Mouse (Mus musculus) liver, embryonic 12.5 days (tissue): ENCODE results near the gene Prdm11. TPM values are rescaled to one million over a fixed set of nuclear protein-coding genes. Genes with fewer than 3 reads are reported as not detected.

Source experiments
- ATAC-seq: fragments of 200-750 bp; cut with Nextera tagmentation; 2 replicates; pipeline ENCODE4 v1.8.0; 2017; ENCODE audit warnings: moderate number of reproducible peaks, mild to moderate bottlenecking, moderate library complexity
- H3K27ac ChIP-seq: fragments of 300-500 bp; sonication (generic); 2 replicates; pipeline ENCODE4 v1.5.1; 2016; ENCODE audit warnings: mild to moderate bottlenecking
- H3K27me3 ChIP-seq: fragments of 300-500 bp; sonication (generic); replicated peaks from 2 replicates; pipeline ENCODE4 v1.6.1; 2016; ENCODE audit warnings: mild to moderate bottlenecking, moderate library complexity
- H3K36me3 ChIP-seq: fragments of 300-500 bp; sonication (generic); 2 replicates; pipeline ENCODE4 v1.6.1; 2016; ENCODE audit warnings: mild to moderate bottlenecking, moderate library complexity
- H3K4me1 ChIP-seq: fragments of 300-500 bp; sonication (generic); 2 replicates; pipeline ENCODE4 v1.6.1; 2016
- H3K4me2 ChIP-seq: fragments of 300-500 bp; sonication (generic); 2 replicates; pipeline ENCODE4 v1.6.1; 2016; ENCODE audit warnings: mild to moderate bottlenecking, moderate library complexity
- H3K4me3 ChIP-seq: fragments of 300-500 bp; sonication (generic); 2 replicates; pipeline ENCODE4 v1.5.1; 2016; ENCODE audit warnings: mild to moderate bottlenecking, moderate library complexity
- H3K9ac ChIP-seq: fragments of 300-500 bp; sonication (generic); 2 replicates; pipeline ENCODE4 v1.6.1; 2016; ENCODE audit warnings: mild to moderate bottlenecking, moderate library complexity
- H3K9me3 ChIP-seq: fragments of 300-500 bp; sonication (generic); replicated peaks from 2 replicates; pipeline ENCODE4 v1.6.1; 2016; ENCODE audit warnings: mild to moderate bottlenecking, moderate library complexity
- WGBS: fragments of 180-500 bp; shearing (Covaris S2); methylation state at CpG from one replicate; pipeline ENCODE4 v1.1.7; 2016; ENCODE audit not compliant: insufficient replicate concordance; 5-methylcytosine and 5-hydroxymethylcytosine counted together
- polyA plus RNA-seq: library from polyadenylated mRNA; unstranded; fragments of >200 nt; fragmentation: Nextera tagmentation; extraction: Ambion mirVana; gene quantifications from 2 replicates; pipeline ENCODE4 v1.2.1, GENCODE M21; 2016

Gene Prdm11
- polyA plus RNA-seq, 1 experiment from 2014 or later = 9.2 TPM

DNA sequence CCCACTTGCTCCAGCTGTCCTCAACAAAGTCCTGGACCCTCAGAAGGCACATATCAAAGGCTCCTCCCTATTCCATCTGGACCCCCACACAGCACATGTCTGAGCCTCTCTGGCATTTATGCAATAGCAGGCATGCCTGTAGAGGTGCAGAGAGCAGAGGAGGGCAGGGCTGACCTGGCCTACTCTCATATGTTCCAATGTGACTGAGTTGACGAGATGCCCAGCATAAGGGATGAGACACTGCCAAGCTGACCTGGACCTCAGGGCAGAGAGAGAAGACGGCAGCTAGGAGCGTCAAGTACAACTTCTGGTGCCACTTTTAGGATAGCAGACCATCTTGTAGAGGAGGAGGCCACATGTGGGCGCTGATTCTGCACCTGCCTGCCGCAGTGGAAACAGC, 54.0 kb downstream of the Prdm11 start:
- Histone ChIP-seq H3K36me3 (peaks cover 80% of the 10 kb centered on the region), H3K4me3 (no peak overlapping the region), H3K27ac (no peak overlapping the region), H3K9me3 (no peaks in the 10 kb centered on the region), H3K4me1 (peaks cover 32% of the 10 kb centered on the region), H3K4me2 (no peak overlapping the region), H3K27me3 (no peaks in the 10 kb centered on the region), H3K9ac (no peak overlapping the region)
- 91% methylated on average over 5 of the region's 5 CpGs for WGBS
- ATAC-seq = no peak

DNA sequence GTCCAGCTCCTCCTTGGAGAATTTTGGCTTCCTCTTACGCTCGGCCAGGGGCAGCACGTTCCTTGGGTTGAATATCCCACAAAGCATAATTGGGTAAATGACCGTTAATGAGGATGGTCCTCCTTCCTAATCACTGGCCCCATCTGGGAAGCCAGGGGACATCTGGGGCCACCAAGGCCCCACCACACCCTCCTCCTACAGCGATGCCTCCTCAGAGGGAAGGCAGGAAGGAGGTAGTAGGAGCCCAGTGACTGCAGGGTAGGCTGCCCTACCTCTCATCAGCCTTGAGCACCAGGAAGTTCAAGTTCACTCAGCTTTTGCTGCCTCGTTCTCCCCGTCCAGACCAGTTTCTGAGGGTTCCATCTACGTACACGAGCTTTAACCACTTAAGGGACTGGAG, 56.4 kb downstream of the Prdm11 start:
- Histone ChIP-seq H3K4me3 (no peak overlapping the region), H3K4me1 (peaks cover 56% of the 10 kb centered on the region), H3K9ac (no peak overlapping the region), H3K27me3 (no peaks in the 10 kb centered on the region), H3K4me2 (no peak overlapping the region), H3K27ac (no peak overlapping the region), H3K9me3 (no peaks in the 10 kb centered on the region), H3K36me3 (peaks cover 86% of the 10 kb centered on the region)
- no peak for ATAC-seq
- WGBS = 64% methylated on average over 9 of the region's 9 CpGs

DNA sequence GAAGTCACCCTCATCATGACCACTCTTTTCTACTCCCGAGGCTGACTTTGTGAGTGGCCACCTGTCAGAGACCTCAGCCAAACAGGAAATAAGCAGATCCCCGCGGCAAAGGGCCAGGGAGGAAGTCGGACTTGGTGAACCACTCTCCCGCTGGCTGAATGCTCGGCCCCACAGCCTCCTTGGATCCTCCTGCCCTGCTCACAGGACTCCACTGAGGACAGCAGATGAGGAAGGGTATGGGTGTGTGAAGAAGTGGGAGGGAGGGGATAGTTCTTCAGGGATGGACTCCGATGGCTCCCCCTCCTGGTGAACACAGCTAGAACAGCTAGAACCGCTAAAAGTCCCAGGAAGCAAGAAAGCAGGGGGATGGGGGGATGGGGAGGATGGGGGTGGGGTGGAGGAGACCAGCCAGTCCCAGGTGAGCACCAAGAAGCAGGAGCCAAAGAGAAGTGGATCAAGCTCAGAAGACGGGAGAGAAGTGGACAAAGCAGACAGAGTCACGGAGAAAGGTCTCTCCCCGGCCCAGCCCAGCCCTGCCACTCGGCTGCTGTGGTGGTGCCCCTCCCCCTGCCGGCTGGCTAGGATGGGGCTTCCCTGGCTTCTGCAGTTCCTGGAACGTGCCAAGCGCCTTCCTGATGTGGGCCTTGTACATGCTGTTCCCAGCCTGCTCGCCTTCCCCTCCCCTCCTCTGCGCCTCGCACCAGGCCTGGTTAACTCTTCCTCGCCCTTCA, 57.9 kb downstream of the Prdm11 start:
- Histone ChIP-seq H3K9ac (no peak overlapping the region), H3K4me1 (peaks cover 71% of the 10 kb centered on the region), H3K9me3 (no peaks in the 10 kb centered on the region), H3K27me3 (no peaks in the 10 kb centered on the region), H3K27ac (no peak overlapping the region), H3K36me3 (peaks cover 77% of the 10 kb centered on the region), H3K4me3 (no peak overlapping the region; the same call in 1 of the 2 replicates), H3K4me2 (peak overlapping the region; percentile 32)
- WGBS = 22% methylated on average over 18 of the region's 19 CpGs
- ATAC-seq = 0 out of 2 replicates have a peak, but pooled peaks have one; percentile 51

DNA sequence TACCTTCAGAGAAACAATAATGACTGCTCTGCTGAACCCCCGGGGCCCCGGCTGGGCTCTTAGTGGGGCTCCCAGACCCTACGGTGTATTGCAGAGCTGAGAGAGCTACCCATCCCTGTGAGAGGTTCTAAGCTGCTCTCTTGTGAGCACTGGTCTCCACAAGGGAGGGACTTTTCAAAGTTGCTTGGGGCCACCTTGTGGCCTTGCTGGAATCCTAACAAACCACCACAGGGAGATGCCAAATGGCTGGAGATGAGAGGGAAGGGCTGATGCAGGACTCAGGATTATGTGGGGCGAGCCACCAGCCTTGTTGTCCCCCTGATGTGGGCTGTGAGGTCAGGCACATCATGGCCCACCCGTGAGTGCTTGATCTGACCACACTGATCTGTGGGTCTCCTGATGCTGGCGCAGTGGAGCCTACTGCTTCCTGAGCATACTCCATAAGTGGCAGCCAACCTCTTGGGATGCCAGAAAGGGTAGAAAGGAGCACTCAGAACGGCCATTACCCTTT, 58.8 kb downstream of the Prdm11 start:
- Histone ChIP-seq H3K36me3 (peaks cover 68% of the 10 kb centered on the region), H3K4me2 (peak overlapping the region; percentile 32; the same call in 1 of the 2 replicates), H3K4me1 (peaks cover 80% of the 10 kb centered on the region), H3K4me3 (0 out of 2 replicates have a peak overlapping the region, but pooled peaks have one; percentile 1), H3K9ac (no peak overlapping the region), H3K27ac (no peak overlapping the region), H3K9me3 (no peaks in the 10 kb centered on the region), H3K27me3 (no peaks in the 10 kb centered on the region)
- no peak for ATAC-seq
- 75% methylated on average over 7 of the region's 7 CpGs for WGBS

DNA sequence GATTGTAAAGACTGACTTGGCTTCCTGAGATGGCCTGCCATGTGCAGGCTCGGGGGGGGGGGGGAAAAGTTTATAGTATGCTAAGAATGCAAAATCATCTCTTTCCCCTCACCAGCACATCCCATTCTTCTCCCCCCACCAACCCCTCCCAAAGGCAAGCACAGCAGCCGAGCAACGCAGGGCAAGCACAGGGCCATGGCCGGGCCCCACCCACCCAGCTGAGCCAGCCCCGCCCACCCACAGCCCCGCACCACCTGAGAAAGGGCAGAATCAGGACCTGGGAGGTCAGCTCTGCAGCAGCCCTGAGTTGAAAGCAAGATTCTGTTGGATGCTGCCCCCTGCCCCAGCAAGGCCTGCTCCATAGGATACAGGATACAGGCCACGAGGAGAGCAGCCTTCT, 60.4 kb downstream of the Prdm11 start:
- H3K4me3 ChIP-seq = peak overlapping the region; percentile 4; the same call in 1 of the 2 replicates
- peaks cover 52% of the 10 kb centered on the region for H3K36me3 ChIP-seq
- peak; percentile 39; the same call in 1 of the 2 replicates for ATAC-seq
- H3K27ac ChIP-seq = peak overlapping the region; percentile 32; the same call in 1 of the 2 replicates
- WGBS = 36% methylated on average over 7 of the region's 7 CpGs
- peaks cover 96% of the 10 kb centered on the region for H3K4me1 ChIP-seq
- peak overlapping the region; percentile 17; the same call in 1 of the 2 replicates for H3K9ac ChIP-seq
- H3K4me2 ChIP-seq = peak overlapping the region; percentile 8; the same call in 1 of the 2 replicates
- H3K27me3 ChIP-seq = no peaks in the 10 kb centered on the region
- H3K9me3 ChIP-seq = no peaks in the 10 kb centered on the region

DNA sequence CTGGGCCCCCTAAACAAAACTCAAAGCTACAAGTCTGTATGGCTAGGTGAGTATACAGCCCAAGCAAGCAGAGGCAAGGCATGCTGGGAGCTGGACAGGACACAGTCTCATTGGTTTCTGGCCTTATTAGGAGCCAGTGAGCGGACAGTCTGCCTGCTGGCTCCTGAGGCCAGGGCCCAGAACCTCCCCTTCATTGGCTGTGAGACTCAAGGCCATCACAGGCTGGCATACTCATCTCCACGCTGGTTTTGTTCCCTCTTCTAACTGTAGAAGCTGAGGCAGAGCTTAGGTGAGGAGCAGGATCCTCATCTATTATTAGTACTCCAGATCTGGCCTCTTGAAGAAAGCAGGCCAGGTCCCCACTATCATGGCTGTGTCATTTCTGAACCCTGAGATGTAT, 60.8 kb downstream of the Prdm11 start:
- no peak overlapping the region for H3K4me3 ChIP-seq
- ATAC-seq = no peak
- no peak overlapping the region for H3K9ac ChIP-seq
- H3K36me3 ChIP-seq = peaks cover 48% of the 10 kb centered on the region
- no peak overlapping the region for H3K4me2 ChIP-seq
- H3K27me3 ChIP-seq = no peaks in the 10 kb centered on the region
- 86% methylated on average over 2 of the region's 2 CpGs for WGBS
- peaks cover 100% of the 10 kb centered on the region for H3K4me1 ChIP-seq
- peak overlapping the region; percentile 85 for H3K27ac ChIP-seq
- H3K9me3 ChIP-seq = no peaks in the 10 kb centered on the region

DNA sequence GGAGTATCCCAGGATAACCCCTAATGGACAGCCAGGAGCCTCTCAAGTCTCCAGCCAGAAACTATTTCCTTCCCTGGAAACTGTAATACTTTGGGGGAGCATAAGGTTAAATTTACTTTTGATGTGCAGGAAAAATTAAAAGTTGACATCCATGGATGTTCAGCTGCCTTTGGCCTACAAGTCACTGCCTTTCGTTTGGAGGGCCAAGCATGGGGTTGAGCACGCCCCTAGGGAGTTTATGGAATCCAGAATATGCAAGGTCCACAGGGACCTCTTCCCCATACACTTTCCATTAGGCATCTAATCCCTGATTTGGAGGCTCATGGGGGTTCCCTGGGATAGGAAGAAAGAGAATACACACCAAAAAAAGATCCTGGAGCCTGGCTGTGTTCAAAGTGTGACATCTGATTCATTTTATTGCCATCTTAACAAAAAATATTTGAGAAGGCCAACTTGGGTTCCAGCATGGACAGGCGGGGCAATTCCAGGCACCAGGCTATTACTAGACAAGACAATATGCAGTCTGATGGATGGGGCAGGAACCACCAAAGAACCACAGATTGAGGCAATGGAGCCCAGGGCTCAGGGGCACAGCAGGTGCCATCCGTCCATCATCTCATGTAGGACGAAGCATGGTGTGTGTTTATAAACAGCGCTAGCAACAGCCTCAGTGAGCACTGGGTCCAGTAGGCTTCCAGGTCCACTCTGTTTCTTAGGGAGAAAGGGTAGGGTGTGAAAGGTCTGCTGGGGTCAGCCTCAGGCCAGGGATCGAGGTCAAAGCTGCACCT, 61.5 kb downstream of the Prdm11 start:
- Histone ChIP-seq H3K27me3 (no peaks in the 10 kb centered on the region), H3K4me3 (no peak overlapping the region), H3K4me1 (peaks cover 97% of the 10 kb centered on the region), H3K9ac (no peak overlapping the region), H3K36me3 (peaks cover 47% of the 10 kb centered on the region), H3K27ac (peak overlapping the region; percentile 85), H3K9me3 (no peaks in the 10 kb centered on the region), H3K4me2 (no peak overlapping the region)
- 80% methylated on average over 7 of the region's 7 CpGs for WGBS
- no peak for ATAC-seq

DNA sequence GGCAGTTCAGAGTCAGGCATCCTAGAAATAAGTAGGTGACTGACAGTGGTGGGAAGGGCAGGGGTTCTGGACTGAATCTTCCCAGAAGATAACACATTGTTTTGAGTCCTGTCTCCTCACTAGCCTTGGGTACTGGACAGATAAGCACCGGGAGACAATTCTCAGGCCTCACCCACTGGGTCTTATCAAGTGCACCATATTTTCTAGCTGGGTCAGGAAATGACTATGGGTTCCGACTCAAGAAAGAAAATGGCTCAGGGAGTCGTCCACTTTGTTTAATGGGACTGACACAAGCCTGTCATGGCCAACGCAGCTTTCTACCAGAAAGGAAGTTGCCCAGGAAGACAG, 62.7 kb downstream of the Prdm11 start:
- Histone ChIP-seq H3K27ac (peak overlapping the region; percentile 85), H3K4me3 (peak overlapping the region; percentile 4; the same call in 1 of the 2 replicates), H3K4me1 (peaks cover 84% of the 10 kb centered on the region), H3K9me3 (no peaks in the 10 kb centered on the region), H3K9ac (peak overlapping the region; percentile 36; the same call in 1 of the 2 replicates), H3K4me2 (peak overlapping the region; percentile 62), H3K36me3 (peaks cover 46% of the 10 kb centered on the region), H3K27me3 (no peaks in the 10 kb centered on the region)
- peak; percentile 92 for ATAC-seq
- 27% methylated on average over 4 of the region's 4 CpGs for WGBS

DNA sequence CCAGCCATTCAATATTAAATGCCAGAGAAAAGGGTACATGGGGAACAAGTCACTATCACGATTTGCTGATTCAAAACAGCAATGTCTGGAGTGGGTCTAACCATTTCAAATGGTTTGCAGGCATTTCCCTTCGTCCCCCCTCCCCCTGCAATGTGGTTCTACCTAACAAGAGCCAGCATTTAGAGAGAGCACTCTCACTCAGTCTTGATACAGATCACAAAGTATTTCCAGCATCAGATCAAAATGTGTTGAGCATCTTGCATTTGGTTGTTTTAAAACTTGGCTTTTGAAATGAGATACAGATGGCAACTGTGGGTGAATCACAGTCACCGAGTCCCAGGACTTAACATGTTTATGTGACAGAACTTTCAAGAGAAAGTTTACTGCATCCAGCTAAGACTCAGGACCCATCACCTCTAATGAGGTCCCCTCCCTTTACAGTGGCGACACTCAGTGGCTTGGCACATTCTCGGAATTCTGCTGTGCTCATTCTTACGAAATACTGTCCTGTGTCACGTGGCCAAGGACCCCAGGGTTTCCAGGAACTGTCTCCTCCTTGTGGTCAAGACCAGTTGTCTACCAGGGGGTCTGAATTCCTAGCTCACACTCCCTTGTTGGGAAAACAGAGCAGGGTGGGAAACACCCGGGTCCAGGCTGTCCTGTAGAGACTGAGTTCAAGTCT, 63.2 kb downstream of the Prdm11 start:
- Histone ChIP-seq H3K36me3 (peaks cover 47% of the 10 kb centered on the region), H3K4me1 (peaks cover 79% of the 10 kb centered on the region), H3K4me3 (peak overlapping the region; percentile 4; the same call in 1 of the 2 replicates), H3K27ac (peak overlapping the region; percentile 85), H3K27me3 (no peaks in the 10 kb centered on the region), H3K4me2 (peak overlapping the region; percentile 62), H3K9me3 (no peaks in the 10 kb centered on the region), H3K9ac (peak overlapping the region; percentile 36; the same call in 1 of the 2 replicates)
- ATAC-seq = peak; percentile 49
- 20% methylated on average over 8 of the region's 8 CpGs for WGBS

DNA sequence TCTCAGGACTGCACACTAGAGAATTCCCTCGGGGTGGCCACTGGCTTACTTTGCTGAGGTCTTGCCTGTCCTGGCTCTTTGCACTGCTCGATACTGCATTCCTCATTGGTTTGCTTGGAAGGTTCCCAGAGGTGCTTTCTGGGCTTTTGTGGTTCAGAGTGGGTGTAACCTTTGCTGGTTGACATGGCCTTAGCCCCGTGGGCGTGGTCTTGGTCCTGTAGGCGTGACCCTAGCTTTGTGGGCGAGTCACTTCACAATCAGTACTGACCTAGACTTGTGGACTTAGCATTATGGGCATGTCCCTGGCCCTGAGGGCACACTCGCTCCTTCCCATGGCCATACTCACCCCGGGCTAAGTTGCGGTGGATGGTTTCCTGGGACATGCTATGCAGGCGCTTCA, 65.8 kb downstream of the Prdm11 start:
- H3K36me3 ChIP-seq = peaks cover 33% of the 10 kb centered on the region
- H3K9me3 ChIP-seq = no peaks in the 10 kb centered on the region
- peak overlapping the region; percentile 20; the same call in 1 of the 2 replicates for H3K4me2 ChIP-seq
- no peaks in the 10 kb centered on the region for H3K27me3 ChIP-seq
- H3K4me1 ChIP-seq = peaks cover 57% of the 10 kb centered on the region
- 65% methylated on average over 10 of the region's 10 CpGs for WGBS
- no peak for ATAC-seq
- no peak overlapping the region for H3K9ac ChIP-seq
- H3K27ac ChIP-seq = no peak overlapping the region
- no peak overlapping the region for H3K4me3 ChIP-seq

DNA sequence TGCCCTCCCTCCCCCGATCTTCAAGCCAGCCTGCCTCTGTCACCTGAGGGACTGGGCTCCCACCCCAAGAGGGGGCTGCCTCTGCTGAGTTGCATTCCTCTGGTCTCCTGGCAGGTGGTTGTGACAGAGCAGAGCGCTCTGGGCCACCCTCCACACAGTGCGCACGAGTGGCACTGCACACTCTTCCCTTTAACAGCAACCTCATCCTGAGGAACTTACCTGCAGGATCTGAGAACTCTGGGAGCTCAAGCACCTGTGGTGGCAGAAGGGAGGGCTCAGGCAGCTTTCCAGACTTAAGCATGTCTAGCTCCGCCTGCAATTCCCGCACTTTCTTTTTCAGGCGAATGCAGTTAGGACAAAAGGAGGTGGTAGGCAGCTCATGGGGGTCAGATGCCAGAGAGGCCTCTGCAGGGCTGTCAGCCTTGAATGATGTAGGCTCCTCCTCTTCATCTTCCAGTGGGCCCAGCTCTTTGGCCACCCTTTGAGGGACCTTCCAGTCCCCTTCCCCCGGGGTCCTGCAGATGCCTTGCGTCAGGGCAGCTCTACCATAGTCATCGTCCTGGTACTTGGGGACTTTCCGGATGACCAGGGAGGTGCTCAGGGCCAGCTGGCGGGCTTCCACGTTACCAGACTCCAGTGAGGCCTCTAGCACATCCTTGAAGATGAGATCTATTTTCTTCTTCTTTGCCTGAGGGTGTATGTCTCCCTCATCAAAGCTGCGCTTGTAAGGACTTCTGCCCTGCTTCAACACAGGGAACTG, 70.8 kb downstream of the Prdm11 start:
- H3K4me2 ChIP-seq = no peak overlapping the region
- H3K36me3 ChIP-seq = peaks cover 59% of the 10 kb centered on the region
- H3K27me3 ChIP-seq = no peaks in the 10 kb centered on the region
- peaks cover 22% of the 10 kb centered on the region for H3K4me1 ChIP-seq
- H3K9ac ChIP-seq = no peak overlapping the region
- 86% methylated on average over 14 of the region's 14 CpGs for WGBS
- no peaks in the 10 kb centered on the region for H3K9me3 ChIP-seq
- no peak for ATAC-seq
- no peak overlapping the region for H3K27ac ChIP-seq
- no peak overlapping the region for H3K4me3 ChIP-seq
